Mouse (Mus musculus) hindbrain, postnatal 0 days (tissue): Measurements from ENCODE around the gene Ppp2r5e. TPM values are rescaled to one million over a fixed set of nuclear protein-coding genes. Genes with fewer than 3 reads are reported as not detected.

Experiments
- ATAC-seq: fragments of 200-750 bp; cut with Nextera tagmentation; 2 replicates; pipeline ENCODE4 v1.8.0; 2017; ENCODE audit warnings: mild to moderate bottlenecking, moderate TSS enrichment, moderate library complexity
- DNase-seq: peaks from one replicate; pipeline ENCODE4 v3.0.0-alpha.2; 2015; ENCODE audit warnings: low spot score
- H3K27ac ChIP-seq: fragments of 300-500 bp; sonication (generic); 2 replicates; pipeline ENCODE4 v1.5.1; 2014; ENCODE audit warnings: mild to moderate bottlenecking
- H3K27me3 ChIP-seq: fragments of 300-500 bp; sonication (generic); 2 replicates; pipeline ENCODE4 v1.6.1; 2014; ENCODE audit warnings: low read length, mixed read lengths; ENCODE audit not compliant: insufficient read depth
- H3K36me3 ChIP-seq: fragments of 300-500 bp; sonication (generic); 2 replicates; pipeline ENCODE4 v1.6.1; 2014; ENCODE audit warnings: low read length, mixed read lengths; ENCODE audit not compliant: insufficient read depth
- H3K4me1 ChIP-seq: fragments of 300-500 bp; sonication (generic); 2 replicates; pipeline ENCODE4 v1.6.1; 2014; ENCODE audit warnings: antibody characterized with exemption, low read length, mixed read lengths; ENCODE audit not compliant: insufficient read depth
- H3K4me2 ChIP-seq: fragments of 300-500 bp; sonication (generic); 2 replicates; pipeline ENCODE4 v1.6.1; 2014; ENCODE audit warnings: low read depth, mild to moderate bottlenecking, low read length, moderate library complexity, mixed read lengths
- H3K4me3 ChIP-seq: fragments of 300-500 bp; sonication (generic); 2 replicates; pipeline ENCODE4 v1.5.1; 2014; ENCODE audit warnings: low read length
- H3K9ac ChIP-seq: fragments of 300-500 bp; sonication (generic); replicated peaks from 2 replicates; pipeline ENCODE4 v1.6.1; 2014; ENCODE audit warnings: mild to moderate bottlenecking, low read length, moderate library complexity, mixed read lengths
- H3K9me3 ChIP-seq: fragments of 300-500 bp; sonication (generic); 2 replicates; pipeline ENCODE4 v1.6.1; 2016; ENCODE audit warnings: low read length, mixed read lengths
- CTCF ChIP-seq: IDR thresholded peaks from 2 replicates; pipeline ENCODE4 v1.5.1; 2016; ENCODE audit warnings: antibody characterized with exemption, control low read depth, low read depth
- WGBS: fragments of 180-500 bp; shearing (Covaris S2); extraction: QIAGEN DNeasy Blood & Tissue Kit; methylation state at CpG from one replicate; pipeline ENCODE4 v1.1.7; 2014; 5-methylcytosine and 5-hydroxymethylcytosine counted together
- polyA plus RNA-seq: library from polyadenylated mRNA; unstranded; fragments of >200 nt; fragmentation: Nextera tagmentation; extraction: Ambion mirVana; gene quantifications from 2 replicates; pipeline ENCODE4 v1.2.1, GENCODE M21; 2015
- total RNA-seq: library from RNA; depleted of rRNA; stranded (reverse); fragments of >200 nt; gene quantifications from 2 replicates; pipeline ENCODE4 v1.2.3, GENCODE M21; 2014

The Ppp2r5e gene
- total and polyA plus RNA-seq, 2 experiments from 2014 or later = 23.4 to 26.7 TPM

GRCm38 (mm10) chr12:75533145-75533544, 62.9 kb downstream of the Ppp2r5e start:
- no peak overlapping the region for H3K4me3 ChIP-seq
- ATAC-seq = no peak
- H3K27ac ChIP-seq = no peak overlapping the region
- no peaks in the 10 kb centered on the region for H3K27me3 ChIP-seq
- TF ChIP-seq CTCF = no peak
- DNase-seq = no peak
- H3K9me3 ChIP-seq = no peaks in the 10 kb centered on the region
- H3K36me3 ChIP-seq = no peaks in the 10 kb centered on the region
- H3K9ac ChIP-seq = no peak overlapping the region
- no peak overlapping the region for H3K4me2 ChIP-seq
- H3K4me1 ChIP-seq = 0 out of 2 replicates have a peak, but pooled peaks cover 4% of the 10 kb centered on the region

- no peak for DNase-seq
- Histone ChIP-seq H3K27me3 (no peaks in the 10 kb centered on the region), H3K4me3 (no peak overlapping the region), H3K9me3 (no peaks in the 10 kb centered on the region), H3K4me2 (no peak overlapping the region), H3K4me1 (0 out of 2 replicates have a peak, but pooled peaks cover 4% of the 10 kb centered on the region), H3K36me3 (no peaks in the 10 kb centered on the region), H3K9ac (no peak overlapping the region), H3K27ac (no peak overlapping the region)
- no peak for TF ChIP-seq CTCF
- no peak for ATAC-seq
- WGBS = 78% methylated on average over 2 of the region's 2 CpGs
Observed at GRCm38 (mm10) chr12:75531895-75532294, 64.2 kb downstream of the Ppp2r5e start.

GRCm38 (mm10) chr12:75528857-75529808, 66.9 kb downstream of the Ppp2r5e start:
- no peak for DNase-seq
- no peak for TF ChIP-seq CTCF
- no peaks in the 10 kb centered on the region for H3K27me3 ChIP-seq
- no peak overlapping the region for H3K4me3 ChIP-seq
- no peak overlapping the region for H3K4me2 ChIP-seq
- no peaks in the 10 kb centered on the region for H3K36me3 ChIP-seq
- 0 out of 2 replicates have a peak, but pooled peaks cover 4% of the 10 kb centered on the region for H3K4me1 ChIP-seq
- H3K9ac ChIP-seq = no peak overlapping the region
- no peak for ATAC-seq
- H3K27ac ChIP-seq = no peak overlapping the region
- no peaks in the 10 kb centered on the region for H3K9me3 ChIP-seq
- WGBS = 78% methylated on average over 7 of the region's 7 CpGs

- H3K9me3 ChIP-seq = no peaks in the 10 kb centered on the region
- no peak for TF ChIP-seq CTCF
- H3K36me3 ChIP-seq = no peaks in the 10 kb centered on the region
- 68% methylated on average over 1 of the region's 1 CpGs for WGBS
- H3K9ac ChIP-seq = no peak overlapping the region
- DNase-seq (no peak), ATAC-seq (no peak)
- no peak overlapping the region for H3K4me2 ChIP-seq
- H3K4me1 ChIP-seq = 0 out of 2 replicates have a peak, but pooled peaks cover 4% of the 10 kb centered on the region
- no peak overlapping the region for H3K27ac ChIP-seq
- no peaks in the 10 kb centered on the region for H3K27me3 ChIP-seq
- no peak overlapping the region for H3K4me3 ChIP-seq
Observed at GRCm38 (mm10) chr12:75528300-75528699, 67.7 kb downstream of the Ppp2r5e start.

GRCm38 (mm10) chr12:75524199-75524598, 71.8 kb downstream of the Ppp2r5e start:
- H3K4me3 ChIP-seq = no peak overlapping the region
- H3K9ac ChIP-seq = no peak overlapping the region
- DNase-seq (no peak), ATAC-seq (no peak)
- no peak for TF ChIP-seq CTCF
- WGBS = 86% methylated on average over 3 of the region's 3 CpGs
- H3K4me1 ChIP-seq = no peaks in the 10 kb centered on the region
- no peak overlapping the region for H3K4me2 ChIP-seq
- no peaks in the 10 kb centered on the region for H3K27me3 ChIP-seq
- no peaks in the 10 kb centered on the region for H3K9me3 ChIP-seq
- H3K27ac ChIP-seq = no peak overlapping the region
- H3K36me3 ChIP-seq = no peaks in the 10 kb centered on the region

GRCm38 (mm10) chr12:75522931-75523330, 73.1 kb downstream of the Ppp2r5e start:
- Histone ChIP-seq H3K4me1 (no peaks in the 10 kb centered on the region), H3K27me3 (no peaks in the 10 kb centered on the region), H3K4me2 (no peak overlapping the region), H3K4me3 (no peak overlapping the region), H3K36me3 (no peaks in the 10 kb centered on the region), H3K27ac (no peak overlapping the region), H3K9ac (no peak overlapping the region), H3K9me3 (no peaks in the 10 kb centered on the region)
- TF ChIP-seq CTCF = no peak
- 92% methylated on average over 2 of the region's 2 CpGs for WGBS
- DNase-seq (no peak), ATAC-seq (no peak)

- H3K9ac ChIP-seq = no peak overlapping the region
- no peak overlapping the region for H3K4me2 ChIP-seq
- DNase-seq (no peak), ATAC-seq (no peak)
- H3K27ac ChIP-seq = no peak overlapping the region
- H3K27me3 ChIP-seq = no peaks in the 10 kb centered on the region
- no peaks in the 10 kb centered on the region for H3K36me3 ChIP-seq
- 92% methylated on average over 2 of the region's 2 CpGs for WGBS
- no peaks in the 10 kb centered on the region for H3K4me1 ChIP-seq
- no peaks in the 10 kb centered on the region for H3K9me3 ChIP-seq
- no peak for TF ChIP-seq CTCF
- H3K4me3 ChIP-seq = no peak overlapping the region
Observed at GRCm38 (mm10) chr12:75522360-75522759, 73.7 kb downstream of the Ppp2r5e start.
